Mouse (Mus musculus) olfactory bulb, adult 2 months (tissue): ENCODE measurements at regions not wholly inside any gene's neighbourhood (a gene's known extent, or its start where the extent isn't known, plus 50 kb on each side); places are given as distances from the start of the nearest gene placed in this dataset.

Source experiments
- CTCF ChIP-seq: fragments of 200-500 bp; IDR thresholded peaks from 2 replicates; pipeline ENCODE4 v1.5.1; 2012; ENCODE audit warnings: low read depth, mild to moderate bottlenecking, low read length, moderate library complexity; ENCODE audit not compliant: insufficient read depth
- POLR2A ChIP-seq: fragments of 200-500 bp; IDR thresholded peaks from 2 replicates; pipeline ENCODE4 v1.6.1; 2012; ENCODE audit warnings: mild to moderate bottlenecking, low read depth, low read length, moderate library complexity; ENCODE audit not compliant: insufficient read depth

- TF ChIP-seq CTCF = no peak
- no peak for TF ChIP-seq POLR2A
These were observed 58.9 kb upstream of the Syt13 start for GRCm38 (mm10) chr2:92856047-92856446.
